26 mouse cellular contexts compared by ENCODE assay signal in genomic region chr15:31647851-31648569, GRCm38 (mm10). TPM values are rescaled to one million over a fixed set of nuclear protein-coding genes. Genes with fewer than 3 reads are reported as not detected.
A peak's percentile ranks its signal among the peaks of the same experiment; 100 is the strongest.
DNase-seq lines count a peak whose midpoint lies in the region; ATAC-seq lines count a peak whose summit lies in the region.
"Had no signal": no experiment of that assay in that cellular context is flagged by ENCODE, and none has a peak within 500 bp of the region (broad histone marks: within the 10 kb centered on the region; RNA-seq: fewer than 3 reads in every experiment).

No protein-coding gene starts in this region.

- H3K36me3 ChIP-seq in limb, embryonic 13.5 days, result no peaks in the 10 kb centered on the region
- no peaks in the 10 kb centered on the region for H3K36me3 ChIP-seq in limb, embryonic 10.5 days
- H3K36me3 ChIP-seq: heart, embryonic 12.5 days; limb, embryonic 15.5 days; liver, embryonic 13.5 days had no signal

- no peak overlapping the region for H3K4me2 ChIP-seq in limb, embryonic 13.5 days (replicated peaks)
- H3K4me2 ChIP-seq: heart, embryonic 12.5 days; hindbrain, embryonic 14.5 days; limb, embryonic 15.5 days; liver, embryonic 13.5 days had no signal

- no peak for ATAC-seq in limb, embryonic 13.5 days (ENCODE audit: low FRiP score, low read depth)
- ATAC-seq: activated CD4-positive, CD25-positive, alpha-beta regulatory T cell, adult 4 months; forebrain, embryonic 14.5 days; inflammation-experienced regulatory T-cells, adult 6 months; lung, postnatal 0 days had no signal

- no peaks in the 10 kb centered on the region for H3K9me3 ChIP-seq in limb, embryonic 13.5 days
- no peaks in the 10 kb centered on the region for H3K9me3 ChIP-seq in limb, embryonic 10.5 days (replicated peaks)
- H3K9me3 ChIP-seq: heart, embryonic 12.5 days; limb, embryonic 15.5 days; liver, embryonic 13.5 days had no signal

- H3K4me1 ChIP-seq in limb, embryonic 13.5 days, result peaks cover 18% of the 10 kb centered on the region
- 0 out of 2 replicates have a peak, but pooled peaks cover 4% of the 10 kb centered on the region for H3K4me1 ChIP-seq in limb, embryonic 10.5 days
- H3K4me1 ChIP-seq: heart, embryonic 12.5 days; liver, embryonic 13.5 days had no signal

- peak overlapping the region; percentile 61; the same call in 1 of the 2 replicates for H3K27ac ChIP-seq in limb, embryonic 13.5 days
- H3K27ac ChIP-seq in limb, embryonic 10.5 days, result no peak overlapping the region
- H3K27ac ChIP-seq: hindbrain, embryonic 14.5 days; limb, embryonic 15.5 days; liver, embryonic 13.5 days had no signal

- H3K9ac ChIP-seq in limb, embryonic 13.5 days, result no peak overlapping the region
- H3K9ac ChIP-seq: heart, embryonic 12.5 days; hindbrain, embryonic 14.5 days; limb, embryonic 15.5 days; liver, embryonic 13.5 days had no signal

- WGBS in limb, embryonic 13.5 days, result 71% methylated on average over 8 of the region's 8 CpGs
- 78% methylated on average over 8 of the region's 8 CpGs for WGBS in limb, embryonic 10.5 days

- H3K4me3 ChIP-seq in limb, embryonic 13.5 days, result no peak overlapping the region
- H3K4me3 ChIP-seq in limb, embryonic 10.5 days, result no peak overlapping the region
- H3K4me3 ChIP-seq: heart, embryonic 12.5 days; limb, embryonic 15.5 days; liver, embryonic 13.5 days had no signal

- H3K27me3 ChIP-seq in limb, embryonic 13.5 days, result no peaks in the 10 kb centered on the region
- H3K27me3 ChIP-seq in limb, embryonic 10.5 days (ENCODE audit: low read depth, poor library complexity, severe bottlenecking), result no peaks in the 10 kb centered on the region
- H3K27me3 ChIP-seq: heart, embryonic 12.5 days; limb, embryonic 15.5 days; liver, embryonic 13.5 days had no signal

- DNase-seq in heart, adult 11 months, result peak; percentile 84
- no peak for DNase-seq in heart, adult 8-10 months (ENCODE audit: low spot score)
- DNase-seq in limb, embryonic 10.5 days (ENCODE audit: low spot score), result no peak
- DNase-seq in induced T-regulatory cell, adult 2 months (ENCODE audit: low read depth), result peak; percentile 5
- no peak for DNase-seq in adrenal gland, adult 2 months
- DNase-seq in ovary, postnatal 10 days (ENCODE audit: low spot score), result no peak
- DNase-seq: adrenal gland, adult 8-10 months; cerebellum, adult 8-10 months; cerebellum, postnatal 25 days; gastrocnemius, postnatal 14 days; heart, adult 18-20 months; kidney, adult 9 months; liver, embryonic 13.5 days; lung, adult 18-20 months; lung, postnatal 4 days; midbrain, embryonic 14.5 days; right cerebral cortex, postnatal 4 days; thymus, postnatal 14 days had no signal

RNA-seq across cellular contexts. Expression of gene Fam173b, which starts 46.4 kb away (rescaled TPM):
- total RNA-seq in heart, adult 8-10 months (2022), result 10 to 100 TPM; 17.2 to 22.2 (median 20.3) TPM
- 11.4 and 11.9 TPM in 2 replicates for polyA plus RNA-seq in limb, embryonic 13.5 days (2015; fragmentation: Nextera tagmentation; extraction: Ambion mirVana)
- polyA plus RNA-seq in limb, embryonic 10.5 days (2016; fragmentation: Nextera tagmentation; extraction: Ambion mirVana), result 13.7 and 14.7 TPM in 2 replicates
- total RNA-seq in adrenal gland, adult 2 months (2021), result 10 to 100 TPM; 19.1 to 24.9 TPM
- polyA plus RNA-seq in adrenal gland, adult 2 months (2012; rRNA removed), result 4.2 and 6.2 TPM in 2 replicates

RNA-seq across cellular contexts. Expression of gene Cct5, which starts 46.4 kb away (rescaled TPM):
- 100 to 1,000 TPM; 123 to 130 (median 127) TPM for total RNA-seq in heart, adult 8-10 months (2022)
- 545 and 552 TPM in 2 replicates for polyA plus RNA-seq in limb, embryonic 13.5 days (2015; fragmentation: Nextera tagmentation; extraction: Ambion mirVana)
- polyA plus RNA-seq in limb, embryonic 10.5 days (2016; fragmentation: Nextera tagmentation; extraction: Ambion mirVana), result 754 and 870 TPM in 2 replicates
- total RNA-seq in adrenal gland, adult 2 months (2021), result 100 to 1,000 TPM; 318 to 321 TPM
- polyA plus RNA-seq in adrenal gland, adult 2 months (2012; rRNA removed), result 41.6 and 49.5 TPM in 2 replicates

Comparison
In these comparisons a context has a peak if more than half of its experiments do, and no peak if none do; other contexts are left out.
1. DNase-seq: peak in heart, adult 11 months (single experiment) and induced T-regulatory cell, adult 2 months (single experiment); none in heart, adult 8-10 months (single experiment), limb, embryonic 10.5 days (single experiment), adrenal gland, adult 2 months (single experiment) and ovary, postnatal 10 days (single experiment).
2. RNA of gene Cct5, which starts 46.4 kb away (polyA plus RNA-seq): 754 to 870 TPM in limb, embryonic 10.5 days and 545 to 552 TPM in limb, embryonic 13.5 days; 41.6 to 49.5 TPM in adrenal gland, adult 2 months; every median in the first group is over 10 times any median in the second.